Mouse (Mus musculus) embryonic facial prominence, embryonic 13.5 days (tissue): ENCODE data around the gene Bcl9l. TPM values are rescaled to one million over a fixed set of nuclear protein-coding genes. Genes with fewer than 3 reads are reported as not detected.

Experiments
- ATAC-seq: fragments of 200-750 bp; cut with Nextera tagmentation; 2 replicates; pipeline ENCODE4 v1.8.0; 2017; ENCODE audit warnings: low read depth; ENCODE audit not compliant: insufficient number of reproducible peaks, insufficient read depth, low FRiP score, low TSS enrichment
- H3K27ac ChIP-seq: fragments of 300-500 bp; sonication (generic); 2 replicates; pipeline ENCODE4 v1.5.1; 2015; ENCODE audit warnings: moderate library complexity, mild to moderate bottlenecking, inconsistent platforms
- H3K27me3 ChIP-seq: fragments of 300-500 bp; sonication (generic); 2 replicates; pipeline ENCODE4 v1.6.1; 2015; ENCODE audit warnings: mild to moderate bottlenecking, inconsistent platforms
- H3K36me3 ChIP-seq: fragments of 300-500 bp; sonication (generic); 2 replicates; pipeline ENCODE4 v1.6.1; 2015; ENCODE audit warnings: mild to moderate bottlenecking, inconsistent platforms
- H3K4me1 ChIP-seq: fragments of 300-500 bp; sonication (generic); 2 replicates; pipeline ENCODE4 v1.6.1; 2015; ENCODE audit warnings: inconsistent platforms
- H3K4me2 ChIP-seq: fragments of 300-500 bp; sonication (generic); 2 replicates; pipeline ENCODE4 v1.6.1; 2015; ENCODE audit warnings: moderate library complexity, mild to moderate bottlenecking, inconsistent platforms
- H3K4me3 ChIP-seq: fragments of 300-500 bp; sonication (generic); 2 replicates; pipeline ENCODE4 v1.5.1; 2015; ENCODE audit warnings: mild to moderate bottlenecking, inconsistent platforms
- H3K9ac ChIP-seq: fragments of 300-500 bp; sonication (generic); 2 replicates; pipeline ENCODE4 v1.6.1; 2015; ENCODE audit warnings: mild to moderate bottlenecking, inconsistent platforms
- H3K9me3 ChIP-seq: fragments of 300-500 bp; sonication (generic); 2 replicates; pipeline ENCODE4 v1.6.1; 2016; ENCODE audit warnings: inconsistent platforms
- WGBS: fragments of 180-500 bp; shearing (Covaris S2); methylation state at CpG from one replicate; pipeline ENCODE4 v1.1.7; 2015; ENCODE audit warnings: mixed read lengths; 5-methylcytosine and 5-hydroxymethylcytosine counted together
- polyA plus RNA-seq: library from polyadenylated mRNA; unstranded; fragments of >200 nt; fragmentation: Nextera tagmentation; extraction: Ambion mirVana; gene quantifications from 2 replicates; pipeline ENCODE4 v1.2.1, GENCODE M21; 2015

Gene Bcl9l
- polyA plus RNA-seq, 1 experiment from 2014 or later: 18.2 TPM

GRCm38 (mm10) chr9:44540676-44541075 lies 58.1 kb downstream of the Bcl9l start:
- WGBS: 75% methylated on average over 3 of the region's 3 CpGs
- no peak overlapping the region for H3K4me2 ChIP-seq
- H3K27ac ChIP-seq: no peak overlapping the region
- no peaks in the 10 kb centered on the region for H3K27me3 ChIP-seq
- H3K4me3 ChIP-seq: no peak overlapping the region
- no peak for ATAC-seq
- H3K9ac ChIP-seq: no peak overlapping the region
- no peaks in the 10 kb centered on the region for H3K9me3 ChIP-seq
- H3K4me1 ChIP-seq: no peaks in the 10 kb centered on the region
- no peaks in the 10 kb centered on the region for H3K36me3 ChIP-seq

GRCm38 (mm10) chr9:44542364-44542763 lies 59.7 kb downstream of the Bcl9l start:
- H3K4me1 ChIP-seq: no peaks in the 10 kb centered on the region
- no peaks in the 10 kb centered on the region for H3K36me3 ChIP-seq
- no peak overlapping the region for H3K9ac ChIP-seq
- no peaks in the 10 kb centered on the region for H3K9me3 ChIP-seq
- no peak overlapping the region for H3K4me3 ChIP-seq
- no peaks in the 10 kb centered on the region for H3K27me3 ChIP-seq
- H3K27ac ChIP-seq: no peak overlapping the region
- no peak for ATAC-seq
- WGBS: 82% methylated on average over 4 of the region's 4 CpGs
- H3K4me2 ChIP-seq: no peak overlapping the region

DNA sequence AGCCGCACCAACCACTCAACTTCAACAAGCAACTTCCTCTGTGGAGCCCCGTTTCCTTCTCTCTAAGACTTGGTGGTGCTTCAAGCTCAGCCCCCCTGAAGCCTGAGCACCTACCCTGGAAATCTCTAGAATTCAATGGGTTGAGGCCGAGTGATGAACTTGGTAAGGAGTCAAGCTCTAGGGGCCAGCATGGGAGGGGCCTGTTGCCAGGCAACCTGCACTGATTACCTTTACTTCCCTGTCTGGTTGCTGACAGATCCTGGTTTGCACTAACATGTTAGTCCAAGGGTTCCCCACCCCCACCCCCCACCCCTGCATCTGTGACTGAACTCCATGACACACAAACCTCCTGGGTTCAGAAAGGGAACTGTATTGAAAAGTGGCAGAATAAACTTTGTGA lies 62.4 kb downstream of the Bcl9l start:
- Histone ChIP-seq H3K4me1 (no peaks in the 10 kb centered on the region), H3K36me3 (no peaks in the 10 kb centered on the region), H3K27me3 (no peaks in the 10 kb centered on the region), H3K27ac (no peak overlapping the region), H3K9ac (no peak overlapping the region), H3K4me3 (no peak overlapping the region), H3K4me2 (no peak overlapping the region), H3K9me3 (no peaks in the 10 kb centered on the region)
- no peak for ATAC-seq
- WGBS: 83% methylated on average over 3 of the region's 3 CpGs

GRCm38 (mm10) chr9:44548412-44549152 lies 66.0 kb downstream of the Bcl9l start:
- ATAC-seq: no peak
- no peaks in the 10 kb centered on the region for H3K27me3 ChIP-seq
- 85% methylated on average over 8 of the region's 8 CpGs for WGBS
- no peak overlapping the region for H3K27ac ChIP-seq
- no peaks in the 10 kb centered on the region for H3K36me3 ChIP-seq
- H3K9ac ChIP-seq: no peak overlapping the region
- H3K9me3 ChIP-seq: no peaks in the 10 kb centered on the region
- no peak overlapping the region for H3K4me3 ChIP-seq
- H3K4me2 ChIP-seq: no peak overlapping the region
- H3K4me1 ChIP-seq: no peaks in the 10 kb centered on the region

GRCm38 (mm10) chr9:44551138-44551537 lies 68.5 kb downstream of the Bcl9l start:
- no peak for ATAC-seq
- Histone ChIP-seq H3K36me3 (no peaks in the 10 kb centered on the region), H3K27me3 (no peaks in the 10 kb centered on the region), H3K27ac (no peak overlapping the region), H3K9me3 (no peaks in the 10 kb centered on the region), H3K4me3 (no peak overlapping the region), H3K9ac (no peak overlapping the region), H3K4me1 (no peaks in the 10 kb centered on the region), H3K4me2 (no peak overlapping the region)
- WGBS: 87% methylated on average over 10 of the region's 10 CpGs

- Histone ChIP-seq H3K27me3 (no peaks in the 10 kb centered on the region), H3K4me2 (no peak overlapping the region), H3K9ac (no peak overlapping the region), H3K4me3 (no peak overlapping the region), H3K36me3 (no peaks in the 10 kb centered on the region), H3K4me1 (no peaks in the 10 kb centered on the region), H3K9me3 (no peaks in the 10 kb centered on the region), H3K27ac (no peak overlapping the region)
- WGBS: 76% methylated on average over 8 of the region's 8 CpGs
- ATAC-seq: no peak
Observed at GRCm38 (mm10) chr9:44552161-44552560, 69.5 kb downstream of the Bcl9l start.

Other genes starting within 250 kb of the Bcl9l start
- 17.3 and 19.5 TPM in 2 replicates for gene Cbl, start 248.8 kb upstream of the Bcl9l start, polyA plus RNA-seq
- not detected in 2 replicates for gene Ccdc153, start 242.1 kb upstream of the Bcl9l start, polyA plus RNA-seq
- gene Pdzd3, start 231.4 kb upstream of the Bcl9l start, polyA plus RNA-seq: 0.37 TPM in 1 of 2 replicates, not detected in the other
- 8.2 and 9.8 TPM in 2 replicates for gene Nlrx1, start 214.2 kb upstream of the Bcl9l start, polyA plus RNA-seq
- gene Abcg4, start 194.2 kb upstream of the Bcl9l start, polyA plus RNA-seq: 6.1 and 6.5 TPM in 2 replicates
- 27.9 and 30.6 TPM in 2 replicates for gene Hinfp, start 177.2 kb upstream of the Bcl9l start, polyA plus RNA-seq
- 8.3 TPM in 2 replicates for gene C2cd2l, start 162.5 kb upstream of the Bcl9l start, polyA plus RNA-seq
- 38.4 and 40.5 TPM in 2 replicates for gene Dpagt1, start 156.8 kb upstream of the Bcl9l start, polyA plus RNA-seq
- gene H2afx, start 148.1 kb upstream of the Bcl9l start, polyA plus RNA-seq: 365 and 385 TPM in 2 replicates
- 114 and 119 TPM in 2 replicates for gene Hmbs, start 138.6 kb upstream of the Bcl9l start, polyA plus RNA-seq
- gene Vps11, start 121.2 kb upstream of the Bcl9l start, polyA plus RNA-seq: 27.7 and 28.2 TPM in 2 replicates
- 30.8 and 31.6 TPM in 2 replicates for gene Hyou1, start 103.3 kb upstream of the Bcl9l start, polyA plus RNA-seq
- 12.2 and 13.4 TPM in 2 replicates for gene Slc37a4, start 86.0 kb upstream of the Bcl9l start, polyA plus RNA-seq
- 2,222 and 2,384 TPM in 2 replicates for gene Rps25, start 75.7 kb upstream of the Bcl9l start, polyA plus RNA-seq
- 165 and 174 TPM in 2 replicates for gene Trappc4, start 75.2 kb upstream of the Bcl9l start, polyA plus RNA-seq
- gene Ccdc84, start 64.3 kb upstream of the Bcl9l start, polyA plus RNA-seq: 33.3 and 35.3 TPM in 2 replicates
- not detected in 2 replicates for gene Foxr1, start 41.7 kb upstream of the Bcl9l start, polyA plus RNA-seq
- gene Upk2, start 27.8 kb upstream of the Bcl9l start, polyA plus RNA-seq: 2.8 and 2.9 TPM in 2 replicates
- 0.10 TPM in 1 of 2 replicates, not detected in the other for gene Cxcr5, start 79.1 kb downstream of the Bcl9l start, polyA plus RNA-seq
- 28.3 and 29.2 TPM in 2 replicates for gene Ddx6, start 122.1 kb downstream of the Bcl9l start, polyA plus RNA-seq
- 0.73 TPM in 1 of 2 replicates, not detected in the other for gene Treh, start 190.4 kb downstream of the Bcl9l start, polyA plus RNA-seq